Mouse (Mus musculus) adrenal gland, adult 18-20 months (tissue): Measurements from ENCODE around the gene 1700013F07Rik. TPM values are rescaled to one million over a fixed set of nuclear protein-coding genes. Genes with fewer than 3 reads are reported as not detected.
A peak's percentile ranks its signal among the peaks of the same experiment; 100 is the strongest.
"Not testable (repeated sequence)": the region's sequence is repeated elsewhere in the genome, so short reads cannot be mapped to it uniquely, and the experiment has no call there.

ENCODE experiments used
- DNase-seq, 2 experiments: peaks; one replicate each; pipeline ENCODE4 v3.0.0; 2021 to 2022; ENCODE audit warnings: low spot score in 2 of 2
- total RNA-seq, 2 experiments: library from RNA; stranded (reverse); gene quantifications; 1 replicate in 1 of 2; 2 replicates in 1 of 2; pipeline ENCODE4 v1.2.3; 2021

Gene 1700013F07Rik
- total RNA-seq, 2 experiments from 2014 or later, result not detected

DNA sequence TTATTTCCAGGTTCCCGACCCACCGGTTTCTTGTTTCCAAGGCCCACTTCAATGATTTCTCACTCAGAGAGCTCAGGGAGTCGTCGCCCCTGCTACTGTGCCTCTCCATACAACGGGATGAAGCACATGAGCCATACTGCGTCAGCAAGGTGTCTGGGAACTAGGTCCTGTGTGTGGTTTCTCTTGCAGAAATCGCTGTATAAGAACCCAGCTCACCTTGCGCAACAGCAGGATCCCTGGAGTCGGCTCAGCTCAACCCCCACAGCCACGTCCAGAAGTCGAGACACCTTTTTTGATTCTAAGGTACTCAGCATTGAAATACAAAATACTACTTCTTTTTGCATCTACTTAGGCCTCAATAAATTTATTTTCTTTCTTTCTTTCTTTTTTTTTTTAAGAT, 8.3 kb downstream of the 1700013F07Rik start:
- DNase-seq, result no peak

DNA sequence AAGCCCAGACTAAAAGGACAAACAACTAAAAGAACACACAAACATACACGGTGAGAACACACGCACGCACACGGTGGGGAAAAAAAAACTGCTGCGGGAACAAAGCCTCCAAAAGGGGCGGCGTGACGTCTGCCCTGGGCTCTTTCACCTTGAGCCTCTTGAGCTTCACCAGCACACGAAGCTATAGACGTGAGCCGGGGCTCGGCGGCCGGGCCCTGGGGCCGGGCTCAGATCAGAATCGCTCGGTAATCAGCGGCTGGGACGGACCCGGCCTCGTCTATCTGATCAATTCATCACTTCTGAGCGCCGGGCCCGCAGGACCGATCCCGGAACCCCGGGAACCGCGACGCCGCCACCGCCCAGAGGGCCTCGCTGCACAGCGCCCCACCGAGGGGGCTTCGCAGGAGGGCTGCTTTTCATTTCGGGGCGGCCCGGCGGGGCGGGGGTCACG, 20.2 kb downstream of the 1700013F07Rik start:
- peak in 1 of 2 experiments; percentile 35 for DNase-seq

DNA sequence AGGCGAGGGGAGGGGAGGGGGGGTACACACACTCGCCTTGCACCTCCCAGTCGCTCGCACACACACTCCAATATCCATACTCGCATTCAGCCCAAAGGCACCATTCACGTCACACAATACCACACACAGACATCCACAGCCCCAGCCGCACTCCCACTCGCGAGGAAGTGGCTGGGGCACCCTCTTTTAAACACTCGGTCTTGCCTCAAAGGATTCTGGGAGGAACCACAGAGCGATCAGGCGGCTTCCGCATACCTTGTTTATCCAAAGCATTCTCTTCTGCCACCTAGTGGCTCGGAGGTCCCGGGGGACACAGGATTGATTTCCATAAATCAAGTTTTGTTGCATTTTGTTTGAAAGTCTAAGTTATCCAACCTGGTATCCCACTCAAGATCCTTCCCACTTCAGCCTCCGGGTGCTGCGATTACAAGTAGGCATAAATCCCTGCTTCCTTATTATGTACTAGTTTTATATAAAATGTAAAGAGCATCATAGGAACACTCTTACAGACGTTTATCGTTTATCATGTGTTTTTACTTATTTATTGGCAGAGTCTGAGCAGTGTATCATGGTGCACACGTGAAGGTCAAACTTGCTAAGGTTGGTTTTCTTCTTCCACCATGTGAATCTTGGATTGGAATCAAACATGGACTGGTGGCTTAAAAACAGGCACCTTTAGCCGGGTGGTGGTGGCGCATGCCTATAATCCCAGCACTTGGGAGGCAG, 20.8 kb downstream of the 1700013F07Rik start:
- DNase-seq, result peak; percentile 89

DNA sequence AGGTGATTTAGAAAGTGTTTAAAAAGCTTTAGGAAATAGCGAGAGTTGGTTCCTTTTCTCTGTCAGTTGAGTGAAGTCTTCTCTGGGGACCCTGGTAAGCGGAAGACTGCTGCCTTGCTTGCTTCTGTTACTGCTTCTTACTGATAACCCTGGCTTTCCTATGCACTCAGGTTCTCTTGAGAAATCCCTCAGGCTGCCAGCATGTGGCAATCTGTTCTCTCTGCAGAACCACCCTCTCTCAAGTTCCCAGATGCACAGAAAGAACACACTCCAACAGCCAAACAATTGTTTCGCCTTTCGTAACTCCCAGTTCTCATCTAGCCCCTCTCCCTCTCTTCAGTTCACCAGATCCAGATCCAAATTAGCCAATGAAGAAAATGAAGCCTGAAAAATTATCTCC, 23.9 kb downstream of the 1700013F07Rik start:
- DNase-seq, result no peak

DNA sequence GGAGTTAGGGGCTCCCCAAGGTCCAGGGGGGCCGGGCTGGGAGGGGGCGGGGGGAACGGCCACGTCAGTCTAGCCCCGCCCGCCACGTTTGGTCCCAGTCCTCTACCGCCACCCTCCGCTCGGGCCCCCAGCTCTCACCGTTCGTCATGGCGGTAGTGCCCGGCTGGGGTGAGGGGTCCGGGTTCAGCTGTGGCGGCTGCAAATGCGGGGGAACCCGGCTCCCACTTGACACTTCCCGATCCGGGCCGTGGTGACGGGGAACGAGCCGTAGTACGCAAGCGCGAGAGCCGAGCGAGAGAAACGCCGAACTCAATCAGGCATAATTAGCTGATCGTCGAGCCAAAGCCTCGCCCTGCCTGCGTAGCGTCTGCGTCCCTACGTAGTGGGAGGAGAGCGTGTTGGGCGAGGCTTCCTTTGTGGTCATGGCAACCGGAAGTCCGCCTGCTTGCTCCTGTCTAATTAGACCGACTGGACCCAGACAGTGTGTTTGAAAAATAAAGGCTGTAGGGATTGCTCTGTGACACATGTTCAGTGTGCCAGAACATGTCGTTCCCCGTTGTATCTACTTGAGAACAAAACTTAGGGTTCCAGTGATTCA, 28.3 kb downstream of the 1700013F07Rik start, which contains the start of gene Tmem167b:
Gene Tmem167b, minus strand, starts transcription at position 334 of the 598 bp plus-strand sequence.
- DNase-seq, result peak; percentile 86 to 94

DNA sequence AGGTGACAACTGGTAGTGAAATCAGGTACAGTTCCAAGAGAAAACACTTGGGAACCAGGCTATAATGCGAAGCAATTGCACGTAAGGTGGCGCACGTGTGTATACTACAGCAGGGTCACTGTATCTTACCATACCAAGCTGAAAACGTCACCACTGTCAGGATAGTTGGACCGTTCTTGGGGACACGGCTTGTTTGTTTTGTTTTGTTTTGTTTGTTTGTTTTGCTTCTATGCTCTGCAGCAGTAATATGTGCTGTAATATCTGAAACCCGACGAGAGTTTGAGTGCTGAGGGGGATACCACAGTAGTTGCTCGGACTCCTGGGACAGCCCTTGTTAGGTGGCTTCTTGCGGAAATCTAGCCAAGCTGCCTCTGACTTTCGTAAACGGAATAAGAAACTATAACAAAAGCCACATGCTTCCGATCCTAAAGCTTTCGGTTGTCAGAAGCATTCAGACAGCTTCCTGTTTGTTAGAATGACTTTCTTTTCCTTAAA, 28.9 kb downstream of the 1700013F07Rik start:
- peak in 1 of 2 experiments; percentile 22 for DNase-seq

DNA sequence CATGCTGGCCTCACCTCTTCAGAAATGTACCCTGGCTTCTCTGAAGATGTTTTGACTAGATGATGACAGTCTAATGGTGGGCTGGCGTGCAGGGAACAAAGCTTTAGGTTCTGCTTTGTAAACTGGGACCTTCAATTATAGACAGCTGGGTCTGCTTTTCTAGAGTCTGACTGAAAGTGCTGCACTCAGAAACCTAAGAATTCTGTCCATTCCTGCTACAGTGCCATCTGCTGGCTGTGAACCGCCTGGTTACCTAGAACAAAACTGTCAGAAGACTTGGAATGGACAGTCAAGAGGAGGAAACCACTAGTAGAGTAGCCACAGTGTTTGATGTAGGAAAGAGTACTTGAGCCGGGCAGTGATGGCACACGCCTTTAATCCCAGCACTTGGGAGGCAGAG, 29.4 kb downstream of the 1700013F07Rik start:
- peak; percentile 71 to 78 for DNase-seq

DNA sequence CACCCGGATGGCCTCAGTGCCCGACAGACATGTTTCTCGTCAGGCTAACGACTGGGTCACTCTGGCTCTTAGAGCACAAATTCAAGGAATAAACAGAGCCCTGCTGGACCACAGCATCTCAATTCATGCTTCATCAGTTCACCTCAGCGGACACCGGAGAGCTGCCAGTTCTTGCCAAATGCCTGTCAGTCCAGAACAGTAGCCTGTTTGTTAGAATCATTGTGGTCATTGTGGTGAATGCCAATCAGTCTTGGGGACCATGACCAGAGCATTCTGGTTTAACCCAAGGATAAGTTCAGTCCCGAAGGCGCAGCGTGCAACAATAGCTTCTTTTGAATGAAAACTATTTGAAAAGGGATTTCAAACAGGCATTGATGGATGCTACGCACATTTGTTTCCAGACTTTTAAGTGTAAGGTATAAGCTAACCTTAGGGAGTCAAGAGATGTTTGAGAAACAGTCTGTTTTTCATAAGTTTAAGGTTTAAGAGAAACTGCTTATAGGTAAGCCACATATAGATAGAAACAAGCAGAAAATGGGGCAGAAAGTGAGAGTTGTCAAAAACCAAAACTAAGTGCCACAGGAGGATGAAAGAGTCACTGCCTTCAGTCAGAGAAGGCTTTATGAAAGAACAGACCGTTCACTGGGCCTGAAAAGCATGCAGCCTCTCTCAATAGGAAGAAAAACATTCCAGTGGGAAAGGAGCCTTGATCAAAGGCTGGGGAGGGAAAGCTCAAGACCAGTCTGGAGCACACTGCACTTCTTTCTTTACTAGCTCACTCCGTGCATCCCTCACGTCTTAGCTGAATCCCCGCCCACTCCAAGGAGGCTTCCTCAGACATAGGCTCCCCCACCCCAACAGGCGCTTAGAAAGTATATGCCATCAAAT, 34.3 kb downstream of the 1700013F07Rik start:
- no peak for DNase-seq

DNA sequence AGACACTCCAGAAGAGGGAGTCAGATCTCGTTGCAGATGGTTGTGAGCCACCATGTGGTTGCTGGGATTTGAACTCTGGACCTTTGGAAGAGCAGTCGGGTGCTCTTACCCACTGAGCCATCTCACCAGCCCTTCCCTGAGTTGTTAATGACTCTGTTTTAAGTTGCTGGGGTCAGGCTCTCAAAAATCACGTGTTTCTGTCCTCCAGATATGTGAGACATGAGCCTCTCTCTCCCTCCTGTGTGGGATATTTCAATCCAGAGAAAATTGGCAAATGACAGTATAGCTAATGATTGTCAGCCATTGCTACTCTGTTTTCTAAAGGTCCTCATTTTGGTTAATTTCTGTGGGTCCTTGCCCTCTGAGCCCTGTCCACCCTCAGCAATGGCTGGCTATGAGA, 35.7 kb downstream of the 1700013F07Rik start:
- not testable (repeated sequence) for DNase-seq

DNA sequence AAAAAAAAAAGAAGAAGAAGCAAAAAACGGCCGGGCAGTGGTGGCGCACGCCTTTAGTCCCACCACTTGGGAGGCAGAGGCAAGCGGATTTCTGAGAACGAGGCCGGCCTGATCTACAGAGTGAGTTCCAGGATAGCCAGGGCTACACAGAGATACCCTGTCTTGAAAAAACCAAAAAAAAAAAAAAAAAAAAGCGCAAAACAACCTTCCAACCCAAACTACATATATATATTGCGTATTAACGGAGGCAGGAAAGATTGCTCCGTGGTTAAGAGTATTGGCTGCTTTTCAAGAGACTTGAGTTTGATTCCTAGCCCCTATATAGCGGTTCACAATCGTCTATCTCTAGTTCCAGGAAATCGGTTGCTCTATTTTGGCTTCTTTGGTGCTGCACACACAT, 36.9 kb downstream of the 1700013F07Rik start:
- DNase-seq, result no peak

DNA sequence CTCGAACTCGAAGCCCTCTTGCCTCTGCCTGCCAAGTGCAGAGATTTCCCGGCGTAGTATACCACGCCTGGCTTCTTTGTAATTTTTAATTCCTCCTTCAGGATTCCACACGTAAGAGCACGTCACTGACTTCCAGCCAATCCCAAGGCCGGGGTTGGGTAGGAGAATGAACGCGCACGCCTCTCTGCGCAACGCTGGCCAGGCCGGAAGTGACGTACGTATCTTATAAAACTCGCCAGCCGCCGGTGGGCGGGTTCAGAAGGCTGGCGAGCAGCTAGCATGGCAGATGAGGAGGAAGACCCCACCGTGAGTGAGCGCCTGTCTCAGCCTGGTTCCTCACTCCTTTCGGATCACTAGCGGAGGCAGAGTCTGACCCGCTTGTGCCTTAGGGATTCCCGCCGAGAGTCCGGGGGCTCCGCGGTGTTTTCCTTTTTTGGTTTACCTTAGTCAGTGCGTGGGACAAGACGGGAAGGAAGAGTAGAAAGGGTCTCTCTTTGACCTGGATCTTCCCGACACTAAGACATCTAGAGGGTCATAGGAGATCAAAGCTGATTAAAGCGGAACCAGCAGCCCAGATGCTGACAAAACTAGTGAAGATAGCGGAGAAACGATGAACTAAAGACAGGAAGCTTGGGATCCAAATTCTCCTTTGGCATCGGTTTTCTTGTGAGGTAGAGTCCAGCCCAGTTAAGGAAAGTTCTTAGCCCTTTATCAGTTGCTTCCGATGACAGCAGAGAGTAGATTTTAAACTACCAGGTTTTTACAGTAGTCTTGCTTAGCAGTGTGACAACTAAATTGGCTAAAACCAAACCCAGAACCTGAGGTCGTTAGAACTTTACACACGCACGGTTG, 37.7 kb downstream of the 1700013F07Rik start, which contains the start of gene Taf13:
Gene Taf13, plus strand, starts transcription at position 256 of the 852 bp plus-strand sequence.
- DNase-seq, result peak; percentile 97

DNA sequence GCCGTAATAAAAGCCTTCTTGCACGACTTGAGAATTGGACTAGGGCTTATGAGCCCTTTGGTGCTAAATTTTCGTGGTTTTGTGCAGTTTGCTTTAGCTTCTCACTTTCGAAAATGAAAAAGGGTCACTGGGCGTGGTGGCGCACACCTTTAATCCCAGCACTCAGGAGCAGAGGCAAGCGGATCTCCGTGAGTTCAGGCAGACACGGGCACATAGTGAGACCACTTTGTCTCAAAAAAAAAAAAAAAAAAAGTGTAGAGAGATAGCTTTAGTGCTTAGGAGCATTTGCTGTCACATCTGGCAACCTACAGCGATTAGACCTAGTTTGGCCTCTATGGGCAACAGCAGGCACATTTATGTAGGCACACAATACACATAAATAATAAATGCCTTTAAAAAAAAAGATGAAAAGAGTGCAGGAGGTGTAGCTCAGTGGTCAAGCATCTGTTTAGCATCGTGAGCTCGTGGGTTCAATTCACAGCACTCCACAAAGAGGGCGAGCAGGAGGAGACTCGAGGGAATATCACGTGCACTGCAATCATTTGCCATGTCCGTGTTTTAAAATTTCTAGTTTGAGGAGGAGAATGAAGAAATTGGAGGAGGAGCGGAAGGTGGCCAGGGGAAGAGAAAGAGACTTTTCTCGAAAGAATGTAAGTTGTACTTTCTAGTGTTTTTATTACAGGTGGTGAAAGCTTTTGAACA, 38.5 kb downstream of the 1700013F07Rik start:
- DNase-seq, result no peak

DNA sequence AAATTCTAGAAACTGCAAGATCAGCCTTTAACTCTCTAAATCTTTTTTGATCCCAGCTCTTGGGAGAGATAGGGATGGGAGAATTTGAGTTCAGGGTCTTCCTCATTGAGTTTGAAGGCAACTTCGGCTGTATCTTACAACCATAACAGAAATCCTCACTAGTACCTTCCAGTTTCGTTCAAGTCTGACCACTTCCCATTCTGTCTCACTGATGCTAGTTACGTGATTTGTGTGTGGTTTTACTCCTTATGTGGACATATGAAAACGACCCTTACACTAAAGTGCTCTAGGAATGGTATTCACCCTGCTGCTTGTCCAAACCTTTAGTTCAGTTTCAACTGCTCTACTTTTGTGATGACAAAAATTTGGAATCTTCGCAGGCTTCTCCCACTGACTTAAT, 40.1 kb downstream of the 1700013F07Rik start:
- DNase-seq, result no peak

DNA sequence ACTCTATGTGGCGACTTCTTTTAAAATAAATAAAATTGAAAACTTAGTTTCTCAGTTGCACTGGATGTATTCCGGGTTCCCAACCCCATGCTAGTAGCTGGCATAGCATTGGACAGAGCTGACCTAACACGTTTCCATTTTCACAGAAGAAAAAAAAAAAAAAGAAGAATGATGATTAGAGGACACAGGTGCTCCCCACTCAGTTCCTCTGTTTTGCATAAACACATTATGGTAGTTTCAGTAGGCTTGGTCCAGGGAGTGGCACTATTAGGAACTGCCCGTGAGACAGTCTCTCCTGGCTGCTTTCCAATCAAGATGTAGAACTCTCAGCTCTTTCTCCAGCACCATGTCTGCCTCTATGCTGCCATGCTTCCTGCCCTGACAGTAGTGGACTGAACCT, 50.6 kb downstream of the 1700013F07Rik start:
- DNase-seq, result no peak

DNA sequence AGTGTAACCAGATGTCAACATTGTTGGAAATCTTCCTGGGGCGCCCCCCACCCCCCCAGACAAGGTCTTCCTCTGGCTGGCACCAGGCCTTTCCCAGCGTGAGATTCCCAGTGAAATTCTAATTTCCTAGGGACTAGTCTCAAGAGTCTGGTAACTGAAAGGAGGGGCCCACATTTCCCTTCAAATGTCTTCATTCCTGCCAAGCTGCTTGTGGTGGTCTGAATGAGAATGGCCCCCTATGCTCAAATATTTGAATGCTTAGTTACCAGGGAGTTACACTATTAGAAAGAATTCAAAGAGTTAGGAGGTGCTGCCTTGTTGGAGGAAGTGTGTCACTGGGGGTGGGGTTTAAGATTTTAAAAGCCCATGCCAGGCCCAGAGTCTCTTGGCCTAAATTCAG, 54.5 kb downstream of the 1700013F07Rik start:
- DNase-seq, result no peak

DNA sequence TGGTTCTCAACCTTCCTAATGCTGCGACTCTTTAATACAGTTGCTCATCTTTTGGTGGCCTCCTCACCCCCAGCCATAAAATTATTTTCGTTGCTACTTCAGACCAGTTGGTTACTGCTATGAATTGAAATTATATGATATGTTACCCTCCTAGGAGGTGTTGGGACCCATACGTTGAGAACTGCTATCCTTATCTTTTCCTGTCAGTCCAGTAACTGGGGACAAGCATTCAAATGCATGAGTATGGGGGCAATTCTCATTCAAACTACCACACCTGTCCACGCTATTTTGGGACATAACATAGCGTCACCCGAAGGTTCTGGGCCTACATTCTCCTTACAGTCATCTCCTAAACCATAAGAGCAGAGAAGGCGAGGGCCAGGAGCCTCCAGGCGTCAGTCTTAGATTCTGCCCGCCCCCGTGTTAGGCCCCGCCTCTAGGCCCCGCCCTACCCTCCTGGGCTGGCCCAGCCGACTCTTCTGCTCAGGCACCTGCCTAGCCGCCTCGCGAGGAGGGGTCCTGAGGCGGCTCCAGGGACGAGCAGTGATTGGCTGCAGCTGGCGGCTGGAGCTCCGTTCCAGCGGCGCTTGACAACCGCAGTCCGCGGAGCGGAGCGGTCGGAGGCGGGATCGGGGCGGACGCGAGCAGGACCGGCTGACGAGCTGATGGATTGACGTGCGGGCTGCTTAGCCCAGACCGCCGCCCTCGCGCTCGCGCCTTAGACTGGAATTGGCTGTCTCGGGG, 57.0 kb downstream of the 1700013F07Rik start, which contains the start of gene Wdr47:
Gene Wdr47, plus strand, starts transcription at position 494 of the 744 bp plus-strand sequence.
- peak; percentile 90 to 91 for DNase-seq

DNA sequence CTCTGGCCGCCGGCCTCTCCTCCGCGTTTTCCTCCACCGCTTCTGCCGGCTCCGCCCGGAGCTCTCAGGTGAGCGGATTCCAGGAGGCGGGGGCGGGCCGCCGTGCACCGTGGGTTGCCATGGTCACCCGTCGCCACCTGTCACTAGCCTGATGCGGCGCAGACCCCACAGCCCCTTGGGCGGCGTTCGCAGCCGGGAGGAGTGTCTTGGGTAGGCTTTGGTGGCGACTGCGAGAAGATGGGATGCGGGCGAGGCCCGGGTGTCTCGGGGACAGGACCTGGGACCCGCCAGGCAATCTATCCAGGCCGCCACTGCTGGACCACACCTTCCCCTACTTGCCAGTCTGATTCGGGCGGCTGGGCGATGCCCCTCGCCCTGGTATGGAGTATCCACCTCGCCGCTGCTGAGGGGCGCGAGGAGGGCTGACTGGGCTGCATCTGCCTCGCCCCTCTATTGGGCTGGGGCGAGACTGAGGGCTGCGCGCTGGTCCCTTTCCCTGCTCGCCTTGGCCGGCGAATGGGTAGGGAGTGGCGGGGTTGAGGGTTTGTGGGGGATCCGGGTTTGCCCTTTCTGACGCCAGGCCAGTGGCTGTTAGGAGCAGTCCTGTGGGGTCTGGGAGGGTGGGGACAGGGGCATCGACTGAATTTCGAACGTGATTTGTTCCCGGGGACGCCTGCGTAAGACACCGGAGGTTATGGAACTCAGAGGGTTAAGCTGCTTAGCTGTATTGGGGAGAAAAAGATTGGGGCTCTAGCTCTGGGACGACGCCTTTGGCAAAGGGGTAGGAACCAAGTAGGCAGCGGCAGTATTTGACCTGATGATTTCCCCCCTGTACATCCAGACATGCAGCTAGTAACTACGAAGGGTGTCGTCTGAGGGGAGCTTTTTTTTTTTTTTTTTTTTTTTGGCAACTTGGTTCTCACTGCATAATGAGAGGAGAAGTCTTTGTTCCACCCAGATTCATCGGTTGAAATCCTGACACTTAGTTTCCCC, 57.9 kb downstream of the 1700013F07Rik start:
- no peak for DNase-seq
